Mouse (Mus musculus) heart, postnatal 36 days (tissue): ENCODE measurements at regions not wholly inside any gene's neighbourhood (a gene's known extent, or its start where the extent isn't known, plus 50 kb on each side); places are given as distances from the start of the nearest gene placed in this dataset.

Source experiments
- DNase-seq, 2 experiments: peaks; one replicate each; pipeline ENCODE4 v3.0.0; 2021 to 2022
- intact Hi-C: fragments of 180-260 bp; cut with DNase I; formaldehyde crosslinking; loops from one replicate; pipeline ENCODE4 v1.15.1; 2025

DNA sequence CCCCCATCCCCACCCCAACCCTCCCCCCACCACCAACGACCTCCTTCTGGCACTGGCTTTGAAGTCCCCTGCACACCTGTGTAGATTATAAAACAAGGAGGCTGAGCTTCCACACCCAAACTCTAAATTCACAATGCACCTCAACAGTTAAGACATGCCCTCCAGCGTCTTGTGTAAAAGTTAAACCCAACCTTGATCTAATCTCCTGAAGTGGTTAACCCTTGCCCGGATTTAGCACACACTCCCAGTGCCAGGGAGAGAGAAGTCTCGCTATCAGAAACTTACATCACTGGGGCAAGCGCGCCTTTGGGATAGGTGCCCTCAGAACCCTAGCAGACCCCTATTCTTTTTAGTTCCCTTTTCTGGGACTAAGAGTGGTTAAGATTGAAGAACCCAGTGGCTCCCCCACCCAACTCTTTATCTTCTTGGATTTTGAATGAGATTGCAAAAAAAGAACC lies 177.3 kb upstream of the Klf3 start:
- intact Hi-C loops, result loop anchor here (5.0 kb wide), 1 partner anchor 56 kb away; no protein-coding TSS in a partner anchor

DNA sequence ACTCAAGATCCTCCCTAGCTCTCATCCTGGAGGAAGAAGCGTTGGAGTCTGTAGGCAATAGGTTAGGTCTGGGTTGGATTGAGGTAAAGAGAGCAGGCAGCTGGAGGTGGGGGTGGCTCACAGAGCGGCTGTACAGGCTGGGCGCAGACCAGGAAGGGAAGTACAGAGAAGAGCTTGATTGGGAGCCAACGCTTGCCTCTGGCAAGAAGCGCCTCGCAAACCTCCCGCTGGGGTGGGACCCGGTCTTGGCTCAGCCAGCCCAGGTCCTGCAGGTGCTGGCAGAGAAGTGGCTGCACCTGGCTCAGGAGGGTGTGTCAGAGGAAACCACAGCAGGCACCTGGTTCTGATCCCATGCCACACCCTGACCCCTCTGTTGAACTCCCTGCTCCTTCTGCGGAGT lies 176.8 kb upstream of the Klf3 start:
- intact Hi-C loops, result loop anchor here (5.0 kb wide), 1 partner anchor 56 kb away; no protein-coding TSS in a partner anchor
- peak; percentile 38 to 51 for DNase-seq

More for the DNA sequence above, 177.3 kb upstream of the Klf3 start:
- DNase-seq, result no peak

DNA sequence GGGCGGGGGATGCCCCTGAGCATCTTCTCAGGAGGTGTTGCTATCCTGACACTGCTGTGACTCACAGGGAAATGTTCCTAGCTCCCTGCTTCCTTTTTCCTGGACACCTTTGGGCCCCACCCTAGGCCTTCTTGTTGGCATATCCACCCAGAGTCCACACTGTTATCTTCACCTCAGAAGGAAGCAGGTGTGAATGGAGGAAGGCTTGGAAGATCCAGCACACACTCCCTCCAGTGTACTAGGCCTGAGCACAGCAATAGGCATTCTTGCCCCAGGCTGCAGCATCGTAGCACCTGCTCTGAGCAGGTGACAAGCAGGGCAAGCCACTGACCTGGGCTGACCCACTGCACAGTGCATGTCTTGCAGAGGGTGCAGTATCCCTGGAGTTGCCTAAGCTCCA lies 172.6 kb upstream of the Klf3 start:
- intact Hi-C loops, result no loop called here
- no peak for DNase-seq

DNA sequence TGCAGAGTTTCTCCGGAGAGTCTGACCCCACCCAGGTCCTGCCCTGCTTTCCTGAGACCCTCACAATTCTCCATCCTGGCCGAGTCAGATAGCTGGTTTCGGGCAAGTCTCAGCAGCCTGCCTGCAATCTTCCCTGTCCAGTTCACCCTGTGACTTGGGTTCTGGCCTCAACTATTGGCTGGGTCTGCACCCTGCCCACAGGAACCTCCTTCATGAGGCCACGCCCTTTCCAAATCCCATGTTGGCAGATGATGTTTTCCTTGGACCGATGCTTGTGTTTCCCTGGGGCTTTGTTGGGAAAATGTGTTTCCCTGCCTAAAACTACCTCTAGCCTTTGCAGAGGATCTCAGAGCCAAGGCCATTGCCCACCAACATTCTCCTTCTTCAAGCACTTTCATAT lies 171.0 kb upstream of the Klf3 start:
- intact Hi-C loops, result loop anchor here (2.0 kb wide), 1 partner anchor 55 kb away; no protein-coding TSS in a partner anchor
- no peak for DNase-seq

DNA sequence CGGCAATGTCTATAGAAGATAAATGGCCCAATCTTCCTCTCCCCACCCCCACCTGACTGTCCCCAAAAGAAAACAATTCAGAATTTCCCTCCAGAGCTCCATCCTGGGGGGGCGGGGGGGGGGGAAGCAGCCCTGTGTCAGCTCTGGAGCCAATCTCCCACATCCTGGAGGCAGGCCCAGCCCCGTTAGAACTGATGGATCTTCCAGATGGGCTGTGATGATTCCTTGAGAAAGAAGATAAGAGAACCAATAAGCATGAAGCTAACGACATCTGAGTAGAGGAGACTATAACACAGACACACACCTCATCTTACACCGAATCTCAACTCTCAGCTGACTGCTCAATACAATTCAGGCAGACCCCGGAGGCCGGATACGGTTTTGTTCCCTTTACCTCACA lies 169.2 kb upstream of the Klf3 start:
- intact Hi-C loops, result no loop called here
- no peak for DNase-seq

DNA sequence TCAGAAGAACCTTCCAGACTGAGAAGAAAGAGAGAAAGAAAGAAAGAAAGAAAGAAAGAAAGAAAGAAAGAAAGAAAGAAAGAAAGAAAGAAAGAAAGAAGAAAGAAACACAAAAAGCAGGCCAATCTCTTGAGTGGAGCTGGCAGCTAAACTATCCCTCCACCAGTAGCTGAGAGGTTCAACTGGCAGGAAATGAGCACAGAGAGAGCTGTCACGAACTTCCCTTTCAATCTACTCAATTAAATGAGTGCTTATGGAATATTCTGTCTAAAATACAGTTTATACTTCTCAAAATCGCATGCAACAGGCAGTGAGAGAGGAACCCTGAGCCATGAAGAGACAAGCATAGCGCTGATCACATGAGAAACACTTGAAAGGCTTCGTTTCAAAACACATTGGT lies 168.5 kb upstream of the Klf3 start:
- intact Hi-C loops, result no loop called here
- no peak for DNase-seq

DNA sequence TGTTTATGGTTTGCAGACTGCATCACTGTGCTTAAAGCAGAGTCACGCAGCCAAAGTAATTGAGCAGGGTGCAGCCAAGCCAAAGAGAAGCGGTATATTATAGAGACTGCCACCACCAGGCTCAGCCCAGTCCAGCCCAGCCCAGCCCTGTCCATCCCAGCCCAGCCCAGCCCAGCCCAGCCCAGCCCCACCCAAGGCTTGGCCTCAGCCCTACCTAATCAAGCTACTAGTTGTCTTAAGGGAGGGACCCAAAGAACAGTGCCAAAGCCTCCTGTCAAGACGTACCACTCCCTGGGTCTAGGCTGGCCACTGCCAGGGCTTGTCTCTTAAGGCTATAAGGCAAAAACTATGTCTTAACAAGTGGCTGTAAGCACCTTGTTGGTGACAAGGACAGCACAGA lies 166.9 kb upstream of the Klf3 start:
- intact Hi-C loops, result no loop called here
- DNase-seq, result no peak

DNA sequence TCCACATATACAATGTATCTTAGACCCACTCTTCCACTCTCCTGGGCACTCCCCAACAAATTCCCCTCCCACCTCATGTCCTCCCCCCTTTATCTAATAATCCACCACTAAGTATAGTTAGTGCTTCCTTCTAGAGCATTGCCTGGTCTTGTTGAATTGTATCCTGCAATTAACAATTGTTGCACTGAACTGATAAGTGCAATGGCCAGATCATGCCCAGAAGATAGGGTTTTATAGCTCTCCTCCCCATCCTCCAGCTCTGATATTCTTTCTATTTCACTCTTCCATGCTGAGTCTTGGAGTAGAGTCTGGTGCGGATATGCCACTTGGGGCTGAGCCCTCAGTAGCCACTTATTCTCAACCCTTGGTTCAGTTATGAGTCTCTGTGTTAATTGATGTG lies 159.6 kb upstream of the Klf3 start:
- no peak for DNase-seq
- intact Hi-C loops, result no loop called here

DNA sequence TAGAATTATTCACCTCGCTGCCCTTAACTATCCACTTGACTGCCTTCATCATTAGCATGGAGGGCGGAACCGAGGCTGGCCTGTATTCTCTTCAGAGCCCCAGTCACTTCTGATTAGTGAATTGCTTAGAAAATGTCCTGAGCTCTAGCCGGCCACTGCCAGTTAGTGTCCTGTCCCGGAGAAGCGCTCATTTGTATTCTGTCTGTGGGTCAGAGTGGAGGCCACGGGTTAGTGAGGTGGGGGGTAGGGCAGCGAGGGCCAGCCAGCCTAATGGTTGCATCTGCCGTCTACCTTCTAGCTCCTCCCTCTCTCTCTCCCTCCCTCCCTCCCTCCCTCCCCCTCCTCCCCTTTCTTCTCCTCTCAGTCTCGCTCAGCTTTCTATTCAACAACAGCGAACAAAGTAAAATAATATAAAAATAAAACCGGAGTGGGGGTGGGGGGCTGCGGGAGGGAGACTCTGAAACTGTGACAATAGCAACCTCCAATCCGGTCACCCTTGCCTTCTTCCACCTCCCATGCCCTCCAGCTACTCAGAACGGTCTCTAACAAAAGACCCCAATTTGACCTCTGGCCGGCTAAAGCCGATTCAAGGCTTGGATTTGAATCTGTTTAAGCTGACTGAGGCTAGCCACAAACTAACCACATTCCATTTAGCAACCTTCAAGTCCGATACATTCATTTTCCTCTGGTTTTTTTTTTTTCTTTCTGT lies 155.6 kb upstream of the Klf3 start:
- DNase-seq, result no peak
- intact Hi-C loops, result no loop called here

DNA sequence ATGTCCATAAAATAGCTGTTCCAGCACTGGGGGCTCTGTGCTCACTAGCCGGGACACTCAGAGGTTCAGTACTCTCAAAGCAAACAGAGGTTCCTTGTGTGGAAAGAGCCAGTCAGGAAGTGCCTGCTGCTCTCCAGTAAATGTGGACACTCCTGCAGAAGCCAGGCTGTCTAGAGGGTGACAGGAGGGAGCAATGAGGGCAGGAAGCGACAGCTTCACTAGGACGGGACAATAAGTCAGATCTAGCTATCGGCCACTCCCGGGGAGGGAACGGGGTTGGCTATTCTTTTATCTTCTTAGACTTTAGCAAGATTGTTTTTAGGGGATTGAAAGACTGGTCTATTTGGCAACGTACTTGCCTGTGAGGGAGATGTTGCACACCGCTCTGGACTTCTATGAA lies 154.7 kb upstream of the Klf3 start:
- intact Hi-C loops, result no loop called here
- DNase-seq, result peak in 1 of 2 experiments; percentile 22

DNA sequence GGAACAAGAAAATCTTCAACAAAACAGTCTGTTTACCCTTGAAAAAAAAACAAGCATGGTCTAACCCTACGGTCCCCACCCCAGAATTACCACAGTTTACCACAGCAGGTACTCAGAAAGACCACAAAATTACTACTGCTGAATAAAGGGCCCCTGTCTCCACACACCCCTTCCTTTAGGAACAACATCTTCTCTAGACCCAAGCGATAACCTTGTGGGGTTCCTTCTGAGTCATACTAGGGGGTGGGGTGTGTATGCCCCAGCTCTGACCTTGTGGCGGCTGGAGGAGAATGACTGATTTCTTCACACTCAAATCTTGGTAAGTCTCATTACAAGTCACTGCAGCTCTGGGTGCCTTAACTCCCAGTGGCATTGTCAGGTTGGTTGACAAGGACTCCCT lies 151.8 kb upstream of the Klf3 start:
- intact Hi-C loops, result no loop called here
- no peak for DNase-seq

DNA sequence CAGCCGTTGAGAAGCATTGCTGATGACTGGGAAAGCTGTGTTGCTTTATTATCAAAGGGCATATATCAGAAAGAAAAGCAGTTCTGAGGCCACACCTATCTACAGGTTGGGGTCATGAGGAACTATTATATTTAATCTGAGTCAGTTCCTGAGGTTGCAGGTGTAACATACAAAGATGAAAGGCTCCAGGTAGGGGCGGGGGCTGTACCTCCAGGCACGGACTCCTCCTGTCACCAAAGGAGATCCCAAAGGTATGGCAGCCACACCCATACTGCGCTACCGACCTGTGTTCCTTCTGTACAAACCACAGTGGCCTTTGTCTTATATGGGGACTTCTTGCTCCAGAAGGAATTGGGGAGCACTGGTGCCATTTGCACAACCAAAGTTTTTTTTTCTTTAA lies 149.4 kb upstream of the Klf3 start:
- intact Hi-C loops, result no loop called here

DNA sequence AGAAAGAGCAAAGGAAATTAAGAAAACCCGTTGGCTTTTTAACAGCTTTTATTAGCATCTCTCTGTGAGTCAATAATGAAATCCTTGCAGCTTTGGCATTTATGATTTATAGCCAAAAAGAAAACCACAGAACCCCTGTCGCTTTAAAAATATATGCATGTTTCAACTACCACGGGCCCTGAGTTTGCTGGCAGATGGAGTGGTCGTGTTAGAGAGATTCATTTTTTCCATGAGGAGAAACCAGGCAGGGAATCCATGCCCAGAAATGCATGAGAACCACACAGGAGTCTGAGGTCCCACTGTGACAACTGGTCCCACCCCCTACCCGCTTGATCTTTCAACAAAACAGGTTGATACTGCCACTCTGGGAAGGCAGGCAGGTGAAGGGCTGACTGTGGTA lies 147.9 kb upstream of the Klf3 start:
- intact Hi-C loops, result no loop called here
- no peak for DNase-seq

More for the DNA sequence above, 149.4 kb upstream of the Klf3 start:
- no peak for DNase-seq

DNA sequence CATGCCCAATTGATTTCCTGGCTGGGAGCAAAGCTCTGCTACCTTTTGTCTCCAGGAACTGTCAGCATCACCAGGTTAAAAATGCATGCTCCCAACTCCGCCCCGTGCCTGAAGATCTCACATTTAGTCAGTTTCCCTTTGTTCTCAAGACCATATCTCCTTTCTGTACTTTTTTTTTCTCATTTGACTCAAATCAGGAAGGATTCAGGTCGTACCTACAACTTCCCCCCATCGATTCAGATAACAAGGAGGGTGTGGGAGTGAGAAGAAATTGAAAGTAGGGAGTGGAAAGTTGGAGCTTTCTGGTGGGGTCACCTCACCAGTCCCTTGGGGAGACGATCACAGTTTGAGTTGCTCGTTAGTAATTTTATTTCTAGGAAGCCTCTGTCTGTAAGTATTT lies 141.2 kb upstream of the Klf3 start:
- intact Hi-C loops, result no loop called here

DNA sequence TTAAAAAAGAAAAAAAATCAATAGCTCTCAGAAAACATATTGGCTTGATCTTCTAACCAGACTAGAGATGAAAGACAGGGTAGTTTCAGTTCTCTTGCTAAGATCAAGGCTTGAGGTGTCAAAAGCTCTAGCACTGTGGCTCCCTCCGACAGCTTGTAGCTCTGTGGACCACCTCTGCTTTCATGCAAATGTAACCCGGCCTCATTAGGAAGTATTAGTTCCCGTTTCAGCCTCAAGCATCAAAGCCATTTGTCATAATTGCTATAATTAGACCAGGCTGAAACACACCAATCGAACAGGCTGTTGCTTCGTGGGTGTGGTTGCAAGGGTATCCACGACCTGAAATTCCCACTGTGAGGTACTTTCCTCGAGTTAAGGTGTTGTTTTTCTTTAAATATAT lies 140.7 kb upstream of the Klf3 start:
- intact Hi-C loops, result no loop called here

More for the DNA sequence above, 141.2 kb upstream of the Klf3 start:
- no peak for DNase-seq

DNA sequence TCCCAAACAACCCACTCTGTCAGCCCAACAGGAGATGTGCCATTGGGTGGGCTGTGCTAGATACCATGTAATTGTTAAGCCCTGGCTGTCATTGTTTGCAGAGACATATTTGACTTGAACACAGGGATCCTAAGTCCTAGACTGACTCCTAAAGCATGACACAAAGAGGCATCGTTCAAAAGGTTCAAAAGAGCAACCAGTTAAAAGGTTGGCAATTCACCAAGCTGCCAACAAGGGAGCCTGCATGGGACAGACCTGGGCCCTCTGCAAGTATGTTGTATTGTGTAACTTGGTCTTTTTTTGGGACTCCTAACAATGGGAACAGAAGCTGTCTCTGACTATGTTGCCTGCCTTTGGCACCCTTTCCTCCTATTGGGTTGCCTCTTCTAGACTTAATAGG lies 139.4 kb upstream of the Klf3 start:
- intact Hi-C loops, result no loop called here
- no peak for DNase-seq

More for the DNA sequence above, 140.7 kb upstream of the Klf3 start:
- no peak for DNase-seq

DNA sequence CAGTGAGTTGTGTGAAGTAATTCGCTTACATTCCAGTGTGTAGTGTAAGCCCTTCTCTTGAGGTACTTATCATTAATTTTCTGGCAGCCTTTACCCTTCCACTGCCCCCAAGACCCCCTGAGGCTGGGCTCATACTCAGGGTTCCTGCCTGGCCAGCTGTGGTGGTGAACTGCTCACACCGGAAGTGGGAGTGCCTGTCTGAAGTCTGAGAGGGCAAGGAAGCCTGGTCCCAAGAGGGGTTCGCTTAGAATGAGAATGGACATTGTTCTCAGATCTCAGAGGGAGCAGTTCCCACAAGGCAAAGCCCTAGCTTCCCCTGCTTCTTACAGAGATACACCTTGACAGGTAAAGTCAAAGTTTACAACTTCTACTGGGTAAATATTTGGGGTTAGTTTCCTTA lies 138.1 kb upstream of the Klf3 start:
- no peak for DNase-seq
- intact Hi-C loops, result no loop called here

DNA sequence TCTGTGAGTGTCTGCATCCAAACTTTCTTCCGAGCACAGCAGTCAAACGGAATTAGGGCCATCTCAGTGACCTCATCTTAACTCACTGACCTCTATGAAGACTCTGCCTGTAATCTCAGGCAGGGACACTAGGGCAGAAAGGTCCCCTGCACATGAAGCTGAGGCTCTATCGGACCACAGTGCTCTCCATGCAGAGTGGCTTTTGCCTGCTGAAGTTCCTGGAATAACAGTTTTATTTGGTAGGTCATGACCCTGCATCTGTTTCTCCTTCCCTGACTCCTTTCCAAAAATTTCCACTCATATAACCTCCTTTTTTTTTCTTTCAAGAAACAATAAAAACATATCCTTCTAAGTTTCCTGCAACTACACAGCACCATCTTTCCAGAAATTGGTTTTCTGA lies 136.9 kb upstream of the Klf3 start:
- no peak for DNase-seq
- intact Hi-C loops, result no loop called here

DNA sequence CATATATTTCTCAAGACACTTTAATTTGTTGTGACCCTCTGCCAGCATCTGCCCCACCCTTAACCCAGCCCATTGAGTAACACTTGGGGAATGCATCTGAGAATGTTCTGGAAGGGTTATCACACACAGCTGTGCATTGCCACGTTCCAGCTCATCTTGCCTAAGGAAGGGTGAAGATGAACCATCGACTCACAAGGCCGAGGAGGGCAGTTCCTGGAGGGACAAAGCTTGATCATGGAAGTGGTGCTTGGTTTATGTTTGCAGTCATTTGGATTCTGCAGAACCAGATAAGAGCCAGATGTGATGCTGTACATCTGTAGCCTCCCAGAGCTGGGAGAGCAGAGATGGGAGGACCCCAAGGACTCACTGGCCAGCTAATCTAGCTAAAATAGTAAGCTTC lies 136.1 kb upstream of the Klf3 start:
- DNase-seq, result peak in 1 of 2 experiments; percentile 31
- intact Hi-C loops, result no loop called here

DNA sequence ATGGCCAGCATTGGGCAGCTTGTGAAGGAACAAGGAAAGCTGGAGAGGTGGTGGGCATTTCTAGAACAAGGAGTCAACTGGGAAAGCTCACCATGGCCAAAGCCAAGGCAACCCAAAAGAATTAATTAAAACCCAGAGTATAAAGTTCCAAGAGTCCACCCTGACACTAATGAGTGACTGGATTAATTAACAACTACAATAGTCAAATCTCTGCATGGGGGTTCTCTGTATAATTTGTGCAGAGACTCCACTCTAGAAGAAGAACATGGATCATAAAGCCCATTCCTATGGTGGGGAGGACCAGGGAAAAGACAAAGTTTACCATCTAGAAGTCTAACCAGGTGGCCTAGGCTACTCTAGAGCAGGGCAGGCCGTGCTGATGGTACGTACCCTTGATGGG lies 129.3 kb upstream of the Klf3 start:
- intact Hi-C loops, result no loop called here
- no peak for DNase-seq

DNA sequence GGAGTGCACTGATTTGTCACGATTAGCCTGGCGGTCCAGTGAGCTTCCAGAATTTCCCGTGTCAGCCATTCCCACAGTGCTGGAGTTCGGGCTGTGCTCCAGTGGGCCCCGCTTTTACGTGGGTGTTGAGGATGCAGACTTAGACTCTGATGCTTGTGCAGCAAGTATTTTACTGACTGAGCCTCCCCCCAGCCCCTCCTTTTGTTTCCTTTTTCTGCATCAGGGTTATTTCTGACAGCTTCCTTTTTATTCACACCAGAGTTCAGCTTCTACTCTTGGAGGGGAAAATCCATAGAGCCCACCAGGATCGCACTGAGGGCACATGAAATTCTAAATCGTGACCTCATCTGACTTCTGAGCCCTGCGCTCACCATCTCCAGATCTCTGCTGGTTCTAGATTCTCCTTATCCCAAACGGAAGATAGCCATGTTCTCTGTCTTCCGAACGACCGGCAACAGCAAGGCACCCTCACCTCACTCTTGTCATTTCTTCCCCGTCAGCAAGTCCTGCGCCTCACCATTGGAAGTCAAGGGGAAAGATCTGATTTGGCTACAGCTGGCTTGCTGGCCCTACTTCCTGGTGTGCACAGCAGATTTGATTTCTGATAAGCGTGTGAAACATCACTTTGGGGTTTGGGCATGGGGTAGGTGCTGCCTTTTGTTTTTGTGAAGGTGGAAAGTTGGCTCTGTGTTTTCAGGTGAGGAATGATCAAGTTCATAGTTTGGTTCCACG lies 126.8 kb upstream of the Klf3 start:
- peak in 1 of 2 experiments; percentile 17 for DNase-seq

DNA sequence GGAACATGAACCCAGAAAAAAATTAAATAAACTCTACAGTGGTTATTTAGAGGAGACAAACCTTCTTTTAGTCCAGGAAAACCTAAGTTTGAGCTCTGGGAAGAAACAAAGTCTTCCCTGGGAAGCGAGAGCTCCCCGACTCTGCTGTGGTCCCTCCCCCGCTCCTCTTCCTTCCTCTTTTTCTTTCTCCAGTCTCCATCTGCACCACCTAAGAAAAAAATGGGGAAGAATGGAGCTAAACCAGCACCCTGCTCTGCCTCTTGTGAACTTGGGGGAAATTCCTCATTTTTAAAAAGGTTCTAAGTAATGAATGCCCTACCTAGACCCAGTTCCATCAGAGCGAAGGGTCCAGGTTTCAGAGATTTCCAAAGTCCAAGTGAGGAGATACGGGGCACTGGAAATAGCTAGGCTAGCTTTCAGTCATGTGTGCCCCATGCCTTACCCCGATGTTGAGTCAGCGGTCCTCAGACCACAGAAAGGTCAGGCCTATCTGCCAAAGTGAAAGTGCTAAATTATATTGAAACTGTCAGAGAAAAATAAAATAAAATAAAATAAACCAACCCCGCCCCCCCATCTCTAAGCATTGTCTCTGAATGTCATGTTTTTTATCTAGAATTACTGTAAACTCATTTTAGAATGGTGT lies 126.1 kb upstream of the Klf3 start:
- peak in 1 of 2 experiments; percentile 24 for DNase-seq
- intact Hi-C loops, result no loop called here

More for the DNA sequence above, 126.8 kb upstream of the Klf3 start:
- intact Hi-C loops, result no loop called here
